Mouse (Mus musculus): Measurements from ENCODE around the gene Mettl6. TPM values are rescaled to one million over a fixed set of nuclear protein-coding genes. Genes with fewer than 3 reads are reported as not detected.
A peak's percentile ranks its signal among the peaks of the same experiment; 100 is the strongest.
"Not testable (repeated sequence)": the region's sequence is repeated elsewhere in the genome, so short reads cannot be mapped to it uniquely, and the experiment has no call there.

The Mettl6 gene
- polyA plus RNA-seq, 1 experiment from 2014 or later: 56.7 TPM

GRCm38 (mm10) chr14:31469711-31470110 is 25.1 kb downstream of the Mettl6 start:
- H3K36me3 ChIP-seq: no peaks in the 10 kb centered on the region
- H3K4me1 ChIP-seq: no peaks in the 10 kb centered on the region
- no peak for ATAC-seq (ENCODE audit: insufficient read depth, low FRiP score, low read depth)
- H3K4me3 ChIP-seq (replicated peaks): no peak overlapping the region
- 50% methylated on average over 4 of the region's 4 CpGs for WGBS
- no peak overlapping the region for H3K9ac ChIP-seq
- no peak overlapping the region for H3K27ac ChIP-seq
- no peaks in the 10 kb centered on the region for H3K9me3 ChIP-seq
- H3K27me3 ChIP-seq (replicated peaks): no peaks in the 10 kb centered on the region
- H3K4me2 ChIP-seq: no peak overlapping the region

- no peak for ATAC-seq (ENCODE audit: insufficient read depth, low FRiP score, low read depth)
- WGBS: 55% methylated on average over 8 of the region's 8 CpGs
- no peak overlapping the region for H3K4me3 ChIP-seq (replicated peaks)
- no peaks in the 10 kb centered on the region for H3K27me3 ChIP-seq (replicated peaks)
- H3K9me3 ChIP-seq: no peaks in the 10 kb centered on the region
- no peak overlapping the region for H3K27ac ChIP-seq
- no peak overlapping the region for H3K9ac ChIP-seq
- H3K4me2 ChIP-seq: no peak overlapping the region
- H3K36me3 ChIP-seq: no peaks in the 10 kb centered on the region
- no peaks in the 10 kb centered on the region; the same call in 1 of the 2 replicates for H3K4me1 ChIP-seq
Measured at GRCm38 (mm10) chr14:31464176-31464575, 30.7 kb downstream of the Mettl6 start.

- Histone ChIP-seq H3K4me1 (peaks cover 2% of the 10 kb centered on the region; the same call in 1 of the 2 replicates), H3K27ac (peak overlapping the region; percentile 86), H3K36me3 (no peaks in the 10 kb centered on the region), H3K9me3 (no peaks in the 10 kb centered on the region), H3K4me3 (replicated peaks) (no peak overlapping the region), H3K4me2 (no peak overlapping the region), H3K27me3 (replicated peaks) (no peaks in the 10 kb centered on the region), H3K9ac (no peak overlapping the region)
- WGBS: 62% methylated on average over 6 of the region's 6 CpGs
- peak; percentile 66 for ATAC-seq (ENCODE audit: insufficient read depth, low FRiP score, low read depth)
Measured at GRCm38 (mm10) chr14:31462886-31463285, 32.0 kb downstream of the Mettl6 start.

GRCm38 (mm10) chr14:31462226-31462625 is 32.6 kb downstream of the Mettl6 start:
- not testable (repeated sequence) for H3K27ac ChIP-seq; H3K36me3 ChIP-seq; H3K9me3 ChIP-seq; H3K4me3 ChIP-seq (replicated peaks); H3K9ac ChIP-seq; H3K4me1 ChIP-seq; H3K4me2 ChIP-seq; H3K27me3 ChIP-seq (replicated peaks); ATAC-seq (ENCODE audit: insufficient read depth, low FRiP score, low read depth)
- 66% methylated on average over 5 of the region's 5 CpGs for WGBS

- no peak overlapping the region for H3K27ac ChIP-seq
- no peak overlapping the region for H3K4me3 ChIP-seq (replicated peaks)
- ATAC-seq (ENCODE audit: insufficient read depth, low FRiP score, low read depth): no peak
- H3K9ac ChIP-seq: no peak overlapping the region
- WGBS: 83% methylated on average over 12 of the region's 12 CpGs
- no peak overlapping the region for H3K4me2 ChIP-seq
- no peaks in the 10 kb centered on the region for H3K9me3 ChIP-seq
- no peaks in the 10 kb centered on the region for H3K36me3 ChIP-seq
- H3K27me3 ChIP-seq (replicated peaks): no peaks in the 10 kb centered on the region
- 0 out of 2 replicates have a peak, but pooled peaks cover 6% of the 10 kb centered on the region for H3K4me1 ChIP-seq
Measured at GRCm38 (mm10) chr14:31458006-31458405, 36.8 kb downstream of the Mettl6 start.

GRCm38 (mm10) chr14:31456064-31456721 is 38.6 kb downstream of the Mettl6 start:
- 0 out of 2 replicates have a peak, but pooled peaks cover 6% of the 10 kb centered on the region for H3K4me1 ChIP-seq
- no peak overlapping the region for H3K9ac ChIP-seq
- H3K4me2 ChIP-seq: no peak overlapping the region
- H3K36me3 ChIP-seq: no peaks in the 10 kb centered on the region
- ATAC-seq (ENCODE audit: insufficient read depth, low FRiP score, low read depth): no peak
- H3K4me3 ChIP-seq (replicated peaks): no peak overlapping the region
- H3K9me3 ChIP-seq: no peaks in the 10 kb centered on the region
- H3K27me3 ChIP-seq (replicated peaks): no peaks in the 10 kb centered on the region
- WGBS: 77% methylated on average over 6 of the region's 6 CpGs
- no peak overlapping the region for H3K27ac ChIP-seq

- Histone ChIP-seq H3K9me3 (no peaks in the 10 kb centered on the region), H3K27me3 (replicated peaks) (no peaks in the 10 kb centered on the region), H3K27ac (no peak overlapping the region), H3K36me3 (no peaks in the 10 kb centered on the region), H3K4me2 (no peak overlapping the region), H3K4me3 (replicated peaks) (no peak overlapping the region), H3K4me1 (0 out of 2 replicates have a peak, but pooled peaks cover 6% of the 10 kb centered on the region), H3K9ac (no peak overlapping the region)
- no peak for ATAC-seq (ENCODE audit: insufficient read depth, low FRiP score, low read depth)
- WGBS: 89% methylated on average over 8 of the region's 8 CpGs
Measured at GRCm38 (mm10) chr14:31454849-31455566, 39.8 kb downstream of the Mettl6 start.

- H3K9me3 ChIP-seq; H3K4me1 ChIP-seq; H3K36me3 ChIP-seq; H3K9ac ChIP-seq; H3K27me3 ChIP-seq (replicated peaks); H3K27ac ChIP-seq; ATAC-seq (ENCODE audit: insufficient read depth, low FRiP score, low read depth); H3K4me3 ChIP-seq (replicated peaks); H3K4me2 ChIP-seq: not testable (repeated sequence)
- WGBS: 82% methylated on average over 12 of the region's 12 CpGs
Measured at GRCm38 (mm10) chr14:31453946-31454345, 40.9 kb downstream of the Mettl6 start.

- H3K4me2 ChIP-seq: no peak overlapping the region
- no peak overlapping the region for H3K4me3 ChIP-seq (replicated peaks)
- H3K36me3 ChIP-seq: no peaks in the 10 kb centered on the region
- no peaks in the 10 kb centered on the region for H3K27me3 ChIP-seq (replicated peaks)
- H3K9me3 ChIP-seq: no peaks in the 10 kb centered on the region
- ATAC-seq (ENCODE audit: insufficient read depth, low FRiP score, low read depth): no peak
- no peaks in the 10 kb centered on the region for H3K4me1 ChIP-seq
- H3K9ac ChIP-seq: no peak overlapping the region
- no peak overlapping the region for H3K27ac ChIP-seq
- 41% methylated on average over 5 of the region's 5 CpGs for WGBS
Measured at GRCm38 (mm10) chr14:31448994-31449393, 45.8 kb downstream of the Mettl6 start.

- no peaks in the 10 kb centered on the region for H3K36me3 ChIP-seq
- no peaks in the 10 kb centered on the region for H3K27me3 ChIP-seq (replicated peaks)
- H3K9me3 ChIP-seq: no peaks in the 10 kb centered on the region
- H3K4me1 ChIP-seq: no peaks in the 10 kb centered on the region
- no peak overlapping the region for H3K27ac ChIP-seq
- no peak for ATAC-seq (ENCODE audit: insufficient read depth, low FRiP score, low read depth)
- no peak overlapping the region for H3K4me2 ChIP-seq
- no peak overlapping the region for H3K4me3 ChIP-seq (replicated peaks)
- WGBS: 59% methylated on average over 6 of the region's 6 CpGs
- H3K9ac ChIP-seq: no peak overlapping the region
Measured at GRCm38 (mm10) chr14:31443616-31444015, 51.2 kb downstream of the Mettl6 start.

GRCm38 (mm10) chr14:31440725-31441124 is 54.1 kb downstream of the Mettl6 start:
- WGBS: 82% methylated on average over 6 of the region's 6 CpGs
- ATAC-seq (ENCODE audit: insufficient read depth, low FRiP score, low read depth): no peak

GRCm38 (mm10) chr14:31440230-31440629 is 54.6 kb downstream of the Mettl6 start:
- no peak overlapping the region for H3K9ac ChIP-seq
- no peaks in the 10 kb centered on the region for H3K36me3 ChIP-seq
- H3K4me3 ChIP-seq (replicated peaks): no peak overlapping the region
- no peak for ATAC-seq (ENCODE audit: insufficient read depth, low FRiP score, low read depth)
- no peaks in the 10 kb centered on the region for H3K27me3 ChIP-seq (replicated peaks)
- no peaks in the 10 kb centered on the region for H3K9me3 ChIP-seq
- H3K27ac ChIP-seq: no peak overlapping the region
- H3K4me1 ChIP-seq: peaks cover 5% of the 10 kb centered on the region; the same call in 1 of the 2 replicates
- no peak overlapping the region for H3K4me2 ChIP-seq
- 40% methylated on average over 3 of the region's 3 CpGs for WGBS

More at GRCm38 (mm10) chr14:31440725-31441124, 54.1 kb downstream of the Mettl6 start:
- H3K9me3 ChIP-seq: no peaks in the 10 kb centered on the region
- H3K27ac ChIP-seq: no peak overlapping the region
- no peaks in the 10 kb centered on the region for H3K36me3 ChIP-seq
- H3K4me3 ChIP-seq (replicated peaks): no peak overlapping the region
- H3K27me3 ChIP-seq (replicated peaks): no peaks in the 10 kb centered on the region
- H3K4me1 ChIP-seq: no peaks in the 10 kb centered on the region; the same call in 1 of the 2 replicates
- H3K4me2 ChIP-seq: no peak overlapping the region
- no peak overlapping the region for H3K9ac ChIP-seq
